Mouse (Mus musculus) embryo, embryonic 11 days (tissue): ENCODE data around the gene BC107364.
A peak's percentile ranks its signal among the peaks of the same experiment; 100 is the strongest.
"Not testable (repeated sequence)": the region's sequence is repeated elsewhere in the genome, so short reads cannot be mapped to it uniquely, and the experiment has no call there.

Experiments
- DNase-seq: peaks from one replicate; pipeline ENCODE4 v3.0.0-alpha.2; 2015

Gene BC107364

GRCm38 (mm10) chr3:96449762-96450585 is 2.1 kb downstream of the BC107364 start:
- not testable (repeated sequence) for DNase-seq

- no peak for DNase-seq
Measured at GRCm38 (mm10) chr3:96445436-96445835, 6.7 kb downstream of the BC107364 start.

GRCm38 (mm10) chr3:96440578-96440977 is 11.5 kb downstream of the BC107364 start:
- DNase-seq: peak; percentile 84

GRCm38 (mm10) chr3:96435557-96436091 is 16.5 kb downstream of the BC107364 start:
- DNase-seq: peak; percentile 78

- peak; percentile 61 for DNase-seq
Measured at GRCm38 (mm10) chr3:96432207-96432606, 19.9 kb downstream of the BC107364 start.

DNA sequence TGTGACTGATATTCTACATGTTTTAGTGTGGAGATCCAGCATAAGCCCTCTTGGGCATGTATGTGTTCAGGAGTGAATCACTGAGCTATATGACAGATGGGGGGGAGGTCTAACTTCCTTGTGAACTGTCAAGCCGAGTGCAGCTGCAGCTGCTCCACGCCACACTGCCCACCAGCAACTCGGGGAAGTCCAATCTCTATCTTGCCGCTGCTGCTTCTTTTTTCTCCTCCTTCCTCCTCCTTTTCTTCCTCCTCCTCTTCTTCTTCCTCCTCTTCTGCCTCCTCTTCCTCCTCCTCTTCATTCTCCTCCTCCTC is 22.3 kb downstream of the BC107364 start:
- DNase-seq: no peak

GRCm38 (mm10) chr3:96428941-96429818 is 22.9 kb downstream of the BC107364 start:
- no peak for DNase-seq

GRCm38 (mm10) chr3:96427761-96428462 is 24.2 kb downstream of the BC107364 start:
- DNase-seq: peak; percentile 72

- peak; percentile 56 for DNase-seq
Measured at GRCm38 (mm10) chr3:96427311-96427710, 24.8 kb downstream of the BC107364 start.

- DNase-seq: no peak
Measured at GRCm38 (mm10) chr3:96426268-96426667, 25.8 kb downstream of the BC107364 start.

DNA sequence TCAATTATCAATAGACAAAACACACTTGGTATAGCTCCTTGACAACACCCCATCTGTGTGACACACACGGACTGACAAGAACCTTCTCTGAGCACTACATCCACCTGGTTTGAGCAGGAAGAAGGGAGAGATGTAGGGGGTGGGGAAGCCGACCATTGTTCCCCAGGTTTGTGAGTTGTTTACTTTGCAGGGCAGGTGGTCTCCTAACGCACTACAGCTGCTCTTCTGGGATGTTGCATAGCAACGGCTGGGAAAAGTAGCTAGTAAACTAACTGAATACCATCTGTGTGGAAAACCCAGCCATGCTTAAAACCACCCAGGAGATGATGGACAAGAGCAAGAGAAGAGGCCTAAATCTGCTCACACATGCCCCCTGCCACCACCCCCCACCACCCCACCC is 27.7 kb downstream of the BC107364 start:
- DNase-seq: not testable (repeated sequence)

DNA sequence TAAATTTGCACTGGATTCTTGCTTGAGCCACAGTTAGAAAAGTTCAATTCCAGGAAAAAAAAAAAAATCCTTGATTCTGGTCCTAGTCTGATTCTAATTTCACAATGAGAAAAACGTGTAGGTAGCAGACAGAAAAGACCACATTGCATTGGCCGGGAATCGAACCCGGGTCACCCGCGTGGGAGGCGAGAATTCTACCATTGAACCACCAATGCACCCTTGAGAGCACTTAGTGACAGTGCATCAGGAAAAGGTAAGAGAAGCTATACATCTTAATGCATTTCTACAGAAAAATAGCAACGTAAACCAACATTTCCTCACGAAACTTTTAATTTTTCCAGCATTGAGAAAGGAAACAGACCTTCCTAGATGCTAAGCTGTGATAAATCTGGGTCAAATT is 28.2 kb downstream of the BC107364 start:
- DNase-seq: peak; percentile 58

GRCm38 (mm10) chr3:96420796-96421195 is 31.3 kb downstream of the BC107364 start:
- DNase-seq: no peak

DNA sequence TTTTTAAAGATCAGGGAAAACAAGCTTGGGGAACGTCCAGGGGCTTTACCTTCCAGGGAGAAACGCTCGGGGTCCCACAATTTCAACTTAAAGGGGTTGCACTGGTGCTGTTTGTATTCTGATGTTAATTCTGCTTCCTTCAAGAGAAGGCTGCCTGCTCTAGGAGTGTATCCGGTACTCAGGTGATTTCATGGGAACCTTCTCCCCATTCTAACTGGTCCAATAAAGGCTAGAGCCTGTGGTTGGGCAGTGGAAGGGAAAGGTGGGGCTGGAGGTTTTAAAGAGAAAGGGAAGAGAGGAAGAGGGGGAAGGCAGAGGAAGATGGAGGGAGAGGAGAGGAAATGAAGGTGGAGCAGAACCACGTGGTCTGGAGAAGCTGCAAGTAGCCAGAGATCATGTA is 33.2 kb downstream of the BC107364 start:
- DNase-seq: not testable (repeated sequence)

- DNase-seq: no peak
Measured at GRCm38 (mm10) chr3:96417850-96418815, 34.0 kb downstream of the BC107364 start.

DNA sequence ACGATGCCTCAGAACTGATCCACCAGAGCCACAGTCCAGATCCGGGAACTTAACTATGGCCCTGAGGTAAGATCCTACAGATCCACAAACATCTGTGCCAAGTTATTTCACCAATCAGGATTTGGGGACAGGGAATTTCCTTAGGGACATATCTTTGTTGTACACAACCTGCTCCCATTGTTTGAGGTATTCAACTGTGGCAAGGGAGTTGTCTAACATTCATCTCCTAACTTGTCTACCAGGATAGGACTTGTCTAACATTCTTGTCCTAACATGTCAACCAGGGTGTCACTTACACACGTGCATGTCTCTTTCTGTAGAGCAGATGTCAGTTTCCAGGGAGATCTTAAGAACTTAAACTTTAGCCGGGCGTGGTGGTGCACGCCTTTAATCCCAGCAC is 35.5 kb downstream of the BC107364 start:
- no peak for DNase-seq

GRCm38 (mm10) chr3:96416056-96416455 is 36.0 kb downstream of the BC107364 start:
- no peak for DNase-seq

GRCm38 (mm10) chr3:96414951-96415327 is 37.2 kb downstream of the BC107364 start:
- no peak for DNase-seq

DNA sequence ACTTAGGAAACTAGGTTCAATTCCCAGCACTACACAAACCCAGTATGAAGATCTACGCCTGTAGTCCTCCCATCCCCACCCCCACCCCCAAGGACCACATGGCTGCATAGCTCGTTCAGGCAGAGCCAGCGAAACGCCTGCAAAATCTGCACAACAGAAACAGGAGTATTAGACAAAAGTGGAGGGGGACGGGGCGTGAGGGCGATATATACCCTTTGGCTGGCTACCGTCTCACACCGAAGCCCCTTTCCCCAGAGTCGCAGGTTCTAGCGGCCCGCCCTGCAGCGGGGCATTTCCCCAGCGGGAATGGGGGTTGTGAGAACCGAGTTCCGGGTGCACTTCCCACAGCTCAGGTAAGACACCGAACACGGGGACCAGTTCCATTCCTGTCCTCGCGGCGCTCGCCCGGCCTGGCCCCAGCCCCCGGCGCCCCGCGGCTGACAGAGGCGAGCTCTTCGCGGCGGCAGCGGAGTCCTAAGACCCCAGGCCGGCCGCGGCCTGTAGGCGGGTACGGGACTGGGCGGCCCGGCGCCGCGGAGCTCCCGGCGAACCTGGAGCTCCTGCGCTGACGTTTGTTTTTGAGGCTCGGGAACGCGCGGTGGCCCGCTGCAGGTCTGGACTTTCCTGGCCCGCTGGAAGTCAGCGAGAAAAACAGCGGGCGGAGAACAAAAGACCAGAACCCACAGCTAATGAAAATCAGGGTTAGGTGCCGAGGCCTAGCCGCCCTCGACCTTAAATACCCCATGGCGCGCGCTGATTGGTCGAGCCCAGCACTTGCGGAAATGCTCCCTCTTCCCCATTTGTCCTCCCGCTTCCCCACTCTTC is 37.8 kb downstream of the BC107364 start:
- peak; percentile 93 for DNase-seq

DNA sequence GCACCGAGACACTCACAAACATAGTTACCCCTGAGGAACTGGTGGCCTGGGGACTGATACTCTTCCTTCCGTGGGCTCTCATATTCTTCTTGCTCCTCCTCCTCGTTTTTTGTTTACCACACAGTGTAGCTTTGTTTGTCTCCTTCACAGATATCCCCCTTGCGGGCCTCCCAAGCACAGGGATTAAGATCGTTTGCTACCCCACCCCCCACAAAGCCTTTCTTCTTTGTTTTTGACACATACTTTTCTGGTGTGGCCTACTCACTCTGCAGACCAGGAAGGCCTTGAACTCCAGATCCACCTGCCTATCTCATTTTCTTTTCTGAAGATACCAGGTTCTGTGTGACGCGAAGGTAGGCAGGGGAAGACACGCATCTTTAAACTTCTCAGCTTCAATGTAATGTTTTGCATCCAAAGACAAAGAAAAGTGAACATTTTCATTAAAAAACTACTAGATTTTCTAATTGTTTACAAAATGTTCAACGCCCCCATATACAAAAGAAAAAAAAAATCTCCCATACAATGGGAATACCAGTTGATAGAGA is 38.5 kb downstream of the BC107364 start:
- DNase-seq: no peak

- no peak for DNase-seq
Measured at GRCm38 (mm10) chr3:96411821-96412220, 40.3 kb downstream of the BC107364 start.
